Mouse (Mus musculus) NIH3T3 (cell line): Measurements from ENCODE around the gene Oosp2.

Source experiments
- DNase-seq: peaks from one replicate; pipeline ENCODE4 v3.0.0-alpha.2; 2012; ENCODE audit warnings: low read depth

Gene Oosp2

DNA sequence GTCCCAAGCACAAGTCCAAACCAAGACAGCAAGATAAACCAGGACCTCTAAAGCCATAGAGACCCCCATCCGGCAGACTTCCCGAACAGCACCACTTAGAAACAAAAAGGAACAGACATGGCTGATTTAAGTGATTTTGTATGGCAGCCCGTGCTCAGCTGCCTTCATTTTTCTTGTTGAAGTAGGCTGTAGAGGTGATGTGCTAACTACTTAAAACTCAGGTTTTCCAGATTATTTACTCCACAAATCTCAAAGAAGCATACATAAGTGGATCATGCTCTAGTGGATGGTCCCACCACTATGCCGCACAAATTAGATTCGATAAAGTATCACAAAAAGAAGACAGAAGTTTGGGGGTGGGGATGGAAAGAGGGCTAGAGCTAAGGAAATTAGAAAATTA is at the start of gene Oosp2:
Oosp2 (minus strand) TSS at position 101 of the 400 bp plus-strand sequence.
- no peak for DNase-seq

DNA sequence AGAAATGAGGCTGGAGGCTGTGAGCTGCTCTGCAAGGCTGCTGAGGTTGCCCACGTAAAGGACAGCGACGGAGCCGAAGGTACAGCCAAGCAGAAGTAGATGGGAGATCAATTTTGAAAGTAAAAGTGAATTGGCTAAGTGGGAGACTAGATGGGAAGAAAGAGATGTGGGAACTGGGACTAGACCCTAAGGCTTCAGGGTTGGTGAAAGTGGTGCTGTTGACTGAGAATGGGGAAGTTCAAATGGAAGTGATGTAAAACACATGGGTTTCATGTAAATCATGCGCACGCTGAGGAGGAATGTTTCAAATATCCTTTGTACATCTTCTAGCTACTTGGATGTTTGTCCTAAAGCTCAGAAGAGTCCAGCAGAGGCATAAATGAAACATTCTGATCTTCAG is 38.0 kb upstream of the Oosp2 start:
- no peak for DNase-seq

DNA sequence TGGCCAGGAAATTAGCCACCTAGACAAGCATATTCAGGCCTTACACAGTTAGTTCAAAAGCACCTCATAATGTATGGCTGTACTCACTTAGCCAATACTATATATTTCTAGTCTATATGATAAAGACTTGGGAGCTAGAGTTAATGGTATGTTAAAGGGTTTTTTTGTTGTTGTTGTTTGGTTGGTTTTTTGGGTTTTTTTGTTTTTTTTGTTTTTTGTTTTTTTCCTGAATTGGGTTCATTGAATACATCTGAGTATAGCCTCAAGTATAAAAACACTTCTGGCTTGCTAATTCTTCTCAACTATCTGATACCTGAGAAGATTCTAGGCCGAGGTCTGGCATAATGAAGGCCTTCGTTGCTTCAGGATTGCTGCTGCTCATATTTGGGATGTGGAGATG is 36.4 kb upstream of the Oosp2 start, which contains the start of gene Oosp3:
Oosp3 (plus strand) TSS at position 301 of the 400 bp plus-strand sequence.
- no peak for DNase-seq

DNA sequence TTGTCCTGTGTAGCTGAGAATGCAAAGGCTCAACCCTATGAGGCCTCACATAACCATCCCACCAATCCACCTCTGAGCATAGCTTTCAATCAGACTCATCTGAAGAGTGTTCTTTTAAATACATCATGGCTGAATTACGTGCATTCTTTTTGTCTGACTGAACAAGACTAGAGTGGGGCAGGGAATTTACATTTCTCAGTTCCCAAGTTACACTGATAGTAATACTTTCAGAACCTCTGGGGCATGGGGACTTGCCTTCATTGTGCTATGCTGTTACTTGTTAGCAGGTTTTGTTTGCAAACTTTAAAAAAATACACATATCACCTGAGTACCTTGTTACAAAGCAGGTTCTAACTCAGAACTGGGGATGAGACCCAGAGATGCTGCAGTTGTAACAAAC is 31.1 kb upstream of the Oosp2 start:
- no peak for DNase-seq

DNA sequence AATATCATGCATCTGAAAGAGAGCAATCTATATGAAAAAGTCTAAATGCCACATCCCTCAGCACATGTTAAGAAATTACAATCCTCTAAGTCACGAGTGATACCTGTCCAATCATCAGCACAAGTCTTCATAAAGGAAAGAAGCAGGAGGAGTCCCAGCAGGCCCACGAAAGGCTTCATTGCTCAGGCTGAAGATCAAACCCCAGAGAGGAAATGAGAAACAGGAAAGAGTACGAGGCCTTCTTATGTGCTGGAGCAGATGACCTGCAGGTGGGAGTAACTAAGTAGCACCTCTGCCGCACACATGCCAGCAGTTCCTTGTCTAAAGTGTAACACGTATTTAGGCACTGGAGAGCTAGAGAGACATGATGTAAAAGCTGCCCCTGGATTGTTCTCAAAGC is 30.5 kb upstream of the Oosp2 start, which contains the start of gene Oosp1:
Oosp1 (minus strand) TSS at position 312 of the 400 bp plus-strand sequence.
- no peak for DNase-seq

DNA sequence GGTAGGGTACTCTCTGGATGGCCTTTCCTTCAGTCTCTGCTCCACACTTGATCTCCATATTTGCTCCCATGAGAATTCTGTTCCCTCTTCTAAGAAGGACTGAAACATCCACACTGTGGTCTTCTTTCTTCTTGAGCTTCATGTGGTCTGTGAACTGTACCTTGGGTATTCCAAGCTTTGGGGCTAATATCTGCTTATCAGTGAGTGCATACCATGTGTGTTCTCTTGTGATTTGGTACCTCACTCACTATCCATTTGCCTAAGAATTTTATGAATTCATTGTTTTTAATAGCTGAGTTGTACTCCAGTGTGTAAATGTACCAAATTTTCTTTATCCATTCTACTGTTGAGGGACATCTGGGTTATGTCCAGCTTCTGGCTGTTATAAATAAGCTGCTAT is 1.2 kb upstream of the Oosp2 start:
- no peak for DNase-seq

DNA sequence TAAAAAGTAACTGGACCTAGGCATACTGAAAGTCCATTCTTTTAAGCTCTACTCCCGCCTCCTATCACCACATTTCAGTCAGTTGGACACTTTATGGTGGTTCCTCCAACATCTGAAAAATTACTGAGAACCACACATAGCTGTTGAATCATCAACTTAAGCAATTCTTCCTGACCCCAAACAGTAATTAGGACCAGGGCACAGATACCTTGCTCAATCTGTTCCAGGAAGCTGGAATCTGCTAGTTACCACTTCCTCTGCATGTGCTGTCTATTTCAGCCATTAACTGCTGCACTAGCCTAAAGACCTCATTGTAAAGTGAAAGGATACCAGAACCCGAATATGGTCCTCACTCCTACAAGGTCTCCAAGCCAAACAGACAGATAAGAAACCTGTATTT is 1.2 kb downstream of the Oosp2 start:
- no peak for DNase-seq

DNA sequence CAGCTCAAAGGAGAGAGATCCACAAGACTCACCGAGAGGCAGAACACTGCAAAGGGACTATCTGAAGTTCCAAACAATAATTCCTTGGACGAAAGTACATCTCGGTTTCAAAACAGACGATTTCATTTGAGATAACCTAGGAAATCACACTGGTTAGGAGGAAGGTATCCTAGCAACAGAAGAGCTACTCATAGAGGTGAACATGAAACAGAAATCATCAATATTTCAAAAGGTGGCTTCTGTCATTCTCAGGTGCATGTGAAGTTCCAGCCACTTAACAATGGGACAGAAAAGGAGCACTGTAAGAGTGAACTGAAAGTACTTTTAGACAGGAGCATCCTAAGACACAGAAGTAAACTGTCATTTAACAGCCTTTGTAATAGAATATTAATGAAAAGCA is 10.8 kb downstream of the Oosp2 start:
- DNase-seq, result no peak

DNA sequence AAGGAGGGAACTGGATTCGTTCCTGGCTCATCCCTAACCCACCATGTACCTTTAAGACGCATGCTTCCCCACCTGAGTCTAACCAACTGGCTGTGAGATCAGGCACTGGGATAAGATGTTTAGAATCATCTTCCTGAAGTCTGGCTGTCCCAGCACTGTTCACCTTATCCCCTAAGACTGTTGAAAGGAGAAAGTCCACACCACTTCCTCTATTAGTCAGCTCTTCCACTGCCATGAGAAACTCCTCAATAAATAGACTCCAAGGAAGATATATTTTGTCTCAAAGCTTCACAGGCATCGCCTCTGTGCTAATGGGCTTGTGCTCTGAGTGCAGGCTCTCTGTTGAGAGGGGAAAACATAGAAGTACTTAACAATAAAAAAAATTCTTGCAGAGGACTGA is 14.2 kb downstream of the Oosp2 start:
- no peak for DNase-seq

DNA sequence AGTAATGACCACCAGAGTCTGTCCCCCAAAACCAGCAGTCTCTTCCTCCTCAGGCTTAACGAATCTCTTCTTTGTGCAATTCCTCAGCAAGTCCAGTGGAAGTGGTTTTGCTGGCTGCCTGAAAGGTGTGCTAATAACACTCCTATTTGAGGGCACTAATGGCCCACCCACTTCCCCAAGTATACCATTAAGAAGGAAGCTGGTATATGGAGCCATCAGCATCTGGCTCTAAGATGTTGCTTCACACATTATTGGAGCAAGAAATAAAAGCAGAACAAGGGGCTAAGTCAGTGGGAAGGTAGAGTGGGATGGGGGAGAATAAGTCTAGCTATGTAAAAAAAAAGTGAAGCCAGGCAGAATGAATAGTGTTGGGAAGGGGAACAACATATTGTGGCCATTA is 19.6 kb downstream of the Oosp2 start, which contains the start of gene Ms4a3:
Ms4a3 (minus strand) TSS at position 120 of the 400 bp plus-strand sequence.
- no peak for DNase-seq

DNA sequence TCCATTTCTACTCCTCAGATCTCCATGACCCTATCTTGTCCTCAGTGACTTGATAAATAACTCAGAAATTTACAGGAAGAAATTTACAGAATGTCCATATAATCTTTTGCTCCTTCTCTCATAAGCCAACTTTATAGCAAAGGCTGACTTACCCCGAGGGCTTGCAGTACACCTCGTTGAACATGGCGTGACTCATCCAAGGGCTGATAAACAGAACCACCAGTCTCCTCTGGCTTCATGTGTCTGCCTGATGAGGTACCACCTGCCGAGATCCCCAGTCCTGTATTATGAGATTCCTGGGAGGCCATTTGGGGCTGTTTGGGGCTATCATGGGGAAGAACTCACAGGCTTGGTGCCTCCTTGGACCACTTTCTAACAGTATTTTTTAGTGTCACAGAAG is 21.3 kb downstream of the Oosp2 start:
- no peak for DNase-seq

DNA sequence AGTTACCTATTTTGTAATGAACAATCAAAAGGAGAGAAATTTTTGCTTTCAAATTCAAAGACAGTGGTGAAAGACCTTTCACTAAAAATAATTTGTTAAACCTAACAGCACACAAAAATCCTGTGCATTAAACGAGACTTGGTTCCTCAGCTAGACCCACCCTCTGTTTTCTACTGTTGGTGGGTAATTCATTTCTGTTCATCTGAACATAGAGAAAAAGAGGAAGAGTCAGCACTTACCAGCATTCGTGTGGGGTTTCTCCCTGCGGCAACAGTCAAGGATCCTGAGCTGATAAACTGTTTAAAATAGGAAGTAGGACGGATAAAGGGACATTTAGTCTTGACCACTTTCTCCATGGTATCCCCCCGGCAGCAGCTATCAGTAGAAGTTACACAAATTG is 24.8 kb downstream of the Oosp2 start:
- no peak for DNase-seq

DNA sequence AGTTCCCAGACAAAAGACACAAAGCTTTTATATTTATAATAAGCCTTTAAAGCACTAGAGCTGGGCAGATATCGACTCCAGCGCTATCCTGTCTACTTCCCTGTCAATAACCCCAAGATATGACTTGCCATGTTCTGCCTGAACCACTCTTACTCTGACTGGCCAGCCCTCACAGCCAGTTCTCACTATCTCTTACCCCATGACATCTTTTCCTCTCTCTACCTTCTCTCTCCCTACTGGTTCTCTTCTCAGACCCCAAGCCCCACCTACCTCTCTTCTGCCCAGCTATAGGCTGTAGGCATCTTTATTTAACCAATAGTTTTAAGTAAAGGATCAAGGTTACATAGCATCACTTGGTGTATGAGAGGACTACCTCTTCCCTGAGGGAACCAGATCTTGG is 26.0 kb downstream of the Oosp2 start:
- DNase-seq, result no peak

DNA sequence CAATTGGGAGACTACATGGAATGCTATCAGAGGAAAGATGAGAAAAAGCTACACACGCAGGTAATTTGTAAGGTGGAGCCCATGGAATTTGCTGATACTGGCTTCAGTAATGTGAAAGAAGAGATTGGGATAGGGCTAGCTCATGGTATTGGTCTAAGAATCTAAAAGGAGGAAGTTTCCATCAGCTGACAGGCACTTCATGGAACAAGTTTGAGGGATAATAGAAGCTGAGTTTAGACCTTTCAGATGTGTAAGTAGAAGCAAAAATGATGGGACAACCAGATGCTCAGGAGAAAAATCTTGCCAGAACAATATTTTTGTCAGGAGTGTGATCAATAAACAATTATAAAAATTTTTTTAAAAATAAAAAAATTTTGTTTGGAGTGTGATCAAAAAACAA is 26.6 kb downstream of the Oosp2 start:
- DNase-seq, result no peak

DNA sequence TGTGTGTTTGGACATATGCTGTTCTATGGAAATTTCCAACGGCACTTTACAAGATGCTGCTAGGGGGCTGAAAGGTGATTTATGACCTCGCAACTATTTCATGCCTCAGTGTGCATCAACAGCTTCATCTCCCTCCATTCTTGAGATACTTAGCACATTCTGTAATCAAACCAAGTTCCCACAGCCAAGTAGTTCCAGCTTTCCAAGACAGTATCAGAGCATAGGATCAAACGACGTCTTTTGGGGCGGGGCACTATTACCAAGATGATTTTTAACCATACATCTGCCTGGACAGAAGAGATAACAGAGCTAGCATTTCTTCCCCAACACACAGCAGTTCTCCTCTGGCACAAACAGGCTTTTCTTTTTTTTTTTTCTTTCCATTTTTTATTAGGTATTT is 35.1 kb downstream of the Oosp2 start:
- no peak for DNase-seq

DNA sequence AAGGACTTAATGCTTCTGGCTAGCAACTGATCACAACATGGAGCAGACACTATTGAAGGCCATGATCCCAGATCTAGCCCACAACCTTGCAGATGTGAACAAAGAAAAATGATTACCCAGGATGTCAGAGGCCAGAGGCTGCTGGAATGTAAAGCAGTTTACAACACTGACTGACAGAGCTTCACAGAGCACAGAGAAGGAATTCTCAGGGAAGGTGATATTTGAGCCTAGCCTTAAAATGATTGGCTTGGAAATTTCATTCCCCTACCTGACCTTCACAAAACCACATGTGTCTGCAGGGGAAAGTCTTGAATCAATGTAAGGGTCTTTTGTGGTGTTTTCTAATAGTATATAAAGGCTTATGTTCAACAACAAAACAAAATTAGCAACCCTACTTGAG is 35.6 kb downstream of the Oosp2 start:
- no peak for DNase-seq

DNA sequence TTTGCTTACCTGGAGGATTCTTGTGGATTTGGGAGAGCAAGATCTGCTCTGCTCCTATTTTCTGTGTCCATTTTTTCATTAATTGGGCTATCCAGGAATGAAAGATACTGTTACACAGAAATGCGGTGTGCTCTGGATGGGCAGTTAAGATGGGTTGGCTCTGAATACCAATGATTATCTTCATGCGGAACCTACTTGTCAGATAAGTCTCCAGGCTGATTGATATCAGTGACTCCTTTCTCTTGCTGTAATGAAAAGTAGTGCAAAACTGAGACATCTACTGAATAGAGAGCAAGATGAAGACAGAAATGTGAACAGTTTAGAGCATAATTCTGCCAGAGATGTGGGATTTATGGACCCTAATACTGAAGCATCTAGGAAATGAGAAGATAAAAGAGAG is 36.8 kb downstream of the Oosp2 start, which contains the start of gene Ms4a2:
Ms4a2 (minus strand) TSS at position 169 of the 400 bp plus-strand sequence.
- no peak for DNase-seq

DNA sequence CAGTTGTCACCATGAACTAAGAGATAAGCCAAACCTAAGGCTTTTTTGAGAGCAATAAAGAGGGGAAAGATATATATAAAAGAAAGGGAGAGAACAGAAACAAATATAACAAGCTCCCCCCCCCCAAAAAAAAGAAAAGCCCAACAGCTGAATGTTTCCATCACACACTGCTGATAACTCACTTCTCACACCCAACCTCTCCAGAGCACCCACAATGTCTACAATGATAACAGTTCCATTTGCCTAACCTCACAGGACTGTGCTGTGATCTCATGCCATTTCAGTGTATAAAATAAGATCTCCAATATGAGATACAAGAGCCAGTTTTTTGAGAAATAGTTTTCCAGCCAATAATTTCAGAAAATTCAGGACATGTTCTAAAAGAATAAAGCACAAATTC is 42.4 kb downstream of the Oosp2 start:
- no peak for DNase-seq

DNA sequence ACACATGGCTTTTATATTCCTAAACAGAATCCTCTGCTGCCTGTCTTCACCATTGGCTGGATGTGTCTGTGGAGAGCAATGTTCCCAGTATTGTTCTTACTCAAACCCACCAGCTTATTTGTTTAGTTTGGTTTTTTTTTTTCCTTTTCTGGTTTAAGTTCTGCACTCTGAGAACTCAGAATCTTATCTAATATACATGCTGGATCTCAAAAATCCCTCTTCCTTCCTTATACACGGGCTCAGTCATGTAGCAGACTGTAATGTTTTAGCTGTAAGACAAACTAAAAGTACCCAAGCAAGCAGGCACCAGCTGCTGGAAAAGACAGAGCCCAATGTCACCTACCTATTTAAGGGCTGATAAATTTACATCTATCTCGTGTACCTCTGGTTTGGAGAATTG is 45.6 kb downstream of the Oosp2 start:
- DNase-seq, result no peak

DNA sequence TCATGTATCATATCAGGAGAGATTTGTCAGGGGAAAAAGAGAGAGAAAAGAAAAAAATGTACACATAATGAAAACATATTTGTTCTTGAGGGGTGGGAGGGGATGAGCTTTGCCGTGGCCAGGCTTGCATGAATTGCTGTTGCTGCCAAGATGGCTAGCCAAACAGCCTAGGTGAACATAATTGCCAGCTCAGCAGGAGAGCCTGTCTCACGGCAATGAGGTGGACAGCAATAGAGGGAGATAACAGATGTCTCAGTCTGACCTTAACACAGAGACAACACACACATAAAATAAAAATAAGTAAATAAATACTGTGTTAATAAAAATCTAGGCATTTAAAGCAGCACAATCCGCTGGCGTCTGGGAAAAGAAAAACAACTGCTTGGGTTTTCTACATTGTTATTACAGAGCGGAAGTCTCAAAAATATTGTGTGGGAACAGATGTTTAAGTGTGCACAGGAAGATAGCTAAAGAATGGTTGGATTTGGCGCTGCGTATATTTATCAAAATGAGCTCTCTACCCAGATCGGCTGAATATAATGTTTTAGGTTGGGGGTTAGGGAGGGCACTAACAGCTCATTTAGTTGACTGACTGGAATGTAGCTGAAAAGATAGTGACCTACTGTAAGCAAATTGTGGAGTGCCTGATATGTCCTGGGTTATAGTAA is 46.4 kb downstream of the Oosp2 start:
- no peak for DNase-seq

DNA sequence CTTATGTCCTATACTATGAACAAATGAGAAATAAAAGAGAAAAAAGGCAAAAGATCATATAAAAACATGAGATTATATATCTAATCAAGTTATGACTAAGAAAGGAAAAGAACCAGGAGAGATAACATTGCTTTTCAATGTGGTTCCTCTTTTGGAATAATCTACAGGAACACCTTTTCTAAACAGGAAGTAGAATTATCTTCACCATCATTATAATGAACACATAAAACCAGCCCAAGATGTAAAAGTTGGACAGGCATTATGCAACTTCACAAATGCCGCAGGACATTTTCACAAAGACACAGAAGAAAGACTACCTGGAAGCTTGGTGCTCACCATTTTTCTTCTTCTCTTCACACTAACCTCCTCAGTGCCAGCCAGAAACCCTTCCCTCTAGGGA is 47.3 kb downstream of the Oosp2 start:
- no peak for DNase-seq

DNA sequence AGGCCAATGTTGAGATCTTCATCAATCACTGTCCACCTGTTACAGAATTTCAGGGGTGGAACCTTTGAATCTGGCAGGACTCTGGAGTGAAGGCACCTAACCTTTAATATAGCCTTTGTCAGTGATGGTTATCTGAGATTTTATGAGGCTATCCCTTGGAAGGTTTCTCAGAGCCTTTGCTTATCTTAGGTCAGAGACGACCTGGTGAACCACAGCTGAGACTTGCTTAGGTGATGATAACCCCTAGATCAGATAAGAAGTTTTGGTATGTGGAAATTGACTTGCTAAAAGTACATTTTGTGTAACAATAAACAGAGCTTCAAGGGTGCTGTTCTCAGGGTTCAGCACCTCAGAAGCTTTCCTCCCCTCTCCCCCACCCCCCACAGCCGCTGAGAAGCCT is 48.1 kb downstream of the Oosp2 start:
- DNase-seq, result no peak

DNA sequence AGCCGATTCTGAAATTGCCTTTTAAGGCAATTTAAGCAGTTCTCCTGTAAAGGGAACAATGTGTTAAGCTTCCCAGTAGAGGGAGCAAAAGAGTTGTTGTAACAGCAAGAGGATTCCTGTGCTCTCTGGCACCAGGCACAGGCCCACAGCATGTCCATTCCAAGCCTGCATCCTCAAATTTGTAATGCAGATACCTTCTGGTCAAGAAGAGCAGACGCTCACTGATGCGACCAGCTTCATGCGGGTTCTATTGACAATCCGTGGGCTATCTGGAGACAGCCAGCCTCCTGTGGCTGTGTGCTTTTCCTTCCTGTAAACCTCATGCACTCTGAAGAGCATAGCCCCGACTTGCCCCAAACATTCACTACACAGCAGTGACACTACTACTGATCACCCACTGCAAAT is 48.8 kb downstream of the Oosp2 start:
- peak; percentile 83 for DNase-seq

DNA sequence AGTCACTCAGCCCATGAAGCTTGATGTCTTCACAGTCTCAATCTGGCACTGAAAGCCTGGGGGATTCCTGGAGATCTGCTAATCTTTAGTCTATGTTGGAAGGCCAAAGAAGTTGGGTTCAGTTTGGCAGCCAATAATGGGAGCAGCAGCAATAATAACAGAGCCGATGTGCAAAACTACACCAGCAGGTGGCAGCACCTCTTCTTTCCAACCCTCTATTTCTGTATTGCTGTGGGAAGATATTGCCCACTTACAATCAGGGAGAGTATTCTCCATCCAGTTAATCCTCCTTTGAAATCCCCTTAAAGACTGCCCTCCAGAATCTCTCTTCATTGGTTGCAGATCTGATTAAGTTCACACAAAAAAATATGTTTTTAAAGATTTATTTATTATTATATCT is 52.2 kb downstream of the Oosp2 start:
- DNase-seq, result peak; percentile 75
